In the genomic region with DNA sequence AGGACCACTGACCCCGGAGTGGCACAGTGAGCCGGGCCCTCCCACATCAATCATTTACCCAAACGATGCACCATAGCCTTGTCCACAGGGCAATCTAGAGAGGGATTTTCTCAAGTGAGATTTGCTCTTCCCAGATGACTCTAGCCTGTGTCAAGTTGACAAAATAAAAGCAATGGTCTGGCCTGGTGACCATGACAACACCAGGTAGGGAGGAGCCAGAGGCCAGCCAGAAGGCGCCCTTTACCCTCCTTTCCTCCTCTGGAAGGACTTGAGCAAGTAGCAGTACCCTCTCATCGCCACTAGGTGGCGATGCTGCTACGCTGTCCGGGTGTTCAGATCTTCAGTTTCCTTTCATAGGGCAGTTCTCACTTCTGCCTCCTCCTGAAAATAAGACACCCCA, we compare ENCODE assay signal across 9 mouse cellular contexts. TPM values are rescaled to one million over a fixed set of nuclear protein-coding genes. Genes with fewer than 3 reads are reported as not detected.
DNase-seq lines count a peak whose midpoint lies in the region; ATAC-seq lines count a peak whose summit lies in the region.
"Had no signal": no experiment of that assay in that cellular context is flagged by ENCODE, and none has a peak within 500 bp of the region (broad histone marks: within the 10 kb centered on the region; RNA-seq: fewer than 3 reads in every experiment).

No protein-coding gene starts in this region.

- no peaks in the 10 kb centered on the region for H3K4me1 ChIP-seq in intestine, embryonic 14.5 days (replicated peaks; ENCODE audit: control insufficient read depth, insufficient read depth, low read length)
- no peaks in the 10 kb centered on the region for H3K4me1 ChIP-seq in liver, embryonic 12.5 days
- H3K4me1 ChIP-seq in stomach, embryonic 16.5 days (ENCODE audit: control insufficient read depth, insufficient read depth, low read length) = no peaks in the 10 kb centered on the region; the same call in 1 of the 2 replicates
- H3K4me1 ChIP-seq: embryonic facial prominence, embryonic 15.5 days had no signal

- H3K27ac ChIP-seq in intestine, embryonic 14.5 days (ENCODE audit: low read depth) = no peak overlapping the region
- H3K27ac ChIP-seq in liver, embryonic 12.5 days = no peak overlapping the region
- H3K27ac ChIP-seq in stomach, embryonic 16.5 days (ENCODE audit: low read length) = no peak overlapping the region
- H3K27ac ChIP-seq: embryonic facial prominence, embryonic 15.5 days had no signal

- 16% methylated on average over 8 of the region's 8 CpGs for WGBS in intestine, embryonic 14.5 days
- 28% methylated on average over 8 of the region's 8 CpGs for WGBS in liver, embryonic 12.5 days (ENCODE audit: insufficient replicate concordance)
- 18% methylated on average over 8 of the region's 8 CpGs for WGBS in stomach, embryonic 16.5 days

- no peak overlapping the region for H3K9ac ChIP-seq in intestine, embryonic 14.5 days (ENCODE audit: low read length)
- H3K9ac ChIP-seq in liver, embryonic 12.5 days = no peak overlapping the region
- no peak overlapping the region for H3K9ac ChIP-seq in stomach, embryonic 16.5 days (ENCODE audit: low read length)
- H3K9ac ChIP-seq: embryonic facial prominence, embryonic 15.5 days had no signal

- no peak overlapping the region for H3K4me3 ChIP-seq in intestine, embryonic 14.5 days (ENCODE audit: low read depth, low read length)
- H3K4me3 ChIP-seq in liver, embryonic 12.5 days = no peak overlapping the region
- no peak overlapping the region for H3K4me3 ChIP-seq in stomach, embryonic 16.5 days (replicated peaks; ENCODE audit: low read length)
- H3K4me3 ChIP-seq: embryonic facial prominence, embryonic 15.5 days had no signal

- H3K9me3 ChIP-seq in intestine, embryonic 14.5 days (ENCODE audit: control insufficient read depth, low read length) = no peaks in the 10 kb centered on the region
- no peaks in the 10 kb centered on the region for H3K9me3 ChIP-seq in liver, embryonic 12.5 days (replicated peaks)
- no peaks in the 10 kb centered on the region for H3K9me3 ChIP-seq in stomach, embryonic 16.5 days (replicated peaks; ENCODE audit: control insufficient read depth, low read length)
- H3K9me3 ChIP-seq: embryonic facial prominence, embryonic 15.5 days had no signal

- no peaks in the 10 kb centered on the region for H3K36me3 ChIP-seq in intestine, embryonic 14.5 days (ENCODE audit: control insufficient read depth, insufficient read depth, low read length)
- no peaks in the 10 kb centered on the region for H3K36me3 ChIP-seq in liver, embryonic 12.5 days
- no peaks in the 10 kb centered on the region for H3K36me3 ChIP-seq in stomach, embryonic 16.5 days (ENCODE audit: control insufficient read depth, insufficient read depth, low read length)
- H3K36me3 ChIP-seq: embryonic facial prominence, embryonic 15.5 days had no signal

- peak; percentile 16 to 29 for DNase-seq in urinary bladder, adult 18-20 months (ENCODE audit: low spot score in 2 of 2)
- no peak for DNase-seq in urinary bladder, postnatal 10 days (ENCODE audit: low spot score)
- DNase-seq in cerebellum, adult 9-11 months = peak; percentile 52
- DNase-seq in frontal cortex, postnatal 25 days (ENCODE audit: low spot score in 2 of 2) = peak; percentile 49 to 50
- DNase-seq in intestine, embryonic 14.5 days (ENCODE audit: low spot score) = peak; percentile 75
- DNase-seq in neural tube, embryonic 10.5 days (ENCODE audit: extremely low spot score, low spot score) = peak; percentile 63

- H3K27me3 ChIP-seq in intestine, embryonic 14.5 days (replicated peaks; ENCODE audit: control insufficient read depth, insufficient read depth, low read length) = no peaks in the 10 kb centered on the region
- H3K27me3 ChIP-seq in liver, embryonic 12.5 days (replicated peaks) = no peaks in the 10 kb centered on the region
- no peaks in the 10 kb centered on the region for H3K27me3 ChIP-seq in stomach, embryonic 16.5 days (ENCODE audit: control insufficient read depth, insufficient read depth, low read length)
- H3K27me3 ChIP-seq: embryonic facial prominence, embryonic 15.5 days had no signal

- ATAC-seq in intestine, embryonic 14.5 days (replicated peaks; ENCODE audit: low FRiP score, low TSS enrichment, low read depth) = peak; percentile 73
- ATAC-seq in liver, embryonic 12.5 days = peak; percentile 66; the same call in 1 of the 2 replicates
- peak; percentile 49; the same call in 1 of the 2 replicates for ATAC-seq in stomach, embryonic 16.5 days (ENCODE audit: insufficient read depth, low FRiP score)

- H3K4me2 ChIP-seq in intestine, embryonic 14.5 days (ENCODE audit: low read length) = no peak overlapping the region
- no peak overlapping the region for H3K4me2 ChIP-seq in liver, embryonic 12.5 days
- no peak overlapping the region for H3K4me2 ChIP-seq in stomach, embryonic 16.5 days (ENCODE audit: low read depth, low read length)
- H3K4me2 ChIP-seq: embryonic facial prominence, embryonic 15.5 days had no signal

RNA-seq across cellular contexts. Expression of gene Eif1b, which starts 58.3 kb away (rescaled TPM):
- 159 and 173 TPM in 2 replicates for polyA plus RNA-seq in intestine, embryonic 14.5 days (2014; fragmentation: Nextera tagmentation; extraction: Ambion mirVana)
- 110 and 116 TPM in 2 replicates for polyA plus RNA-seq in liver, embryonic 12.5 days (2016; fragmentation: Nextera tagmentation; extraction: Ambion mirVana)
- 129 and 138 TPM in 2 replicates for polyA plus RNA-seq in stomach, embryonic 16.5 days (2015; fragmentation: Nextera tagmentation; extraction: Ambion mirVana)
